Mouse (Mus musculus) ES-Bruce4 (cell line): ENCODE data around the gene Tex11.

Source experiments
- CTCF ChIP-seq: IDR thresholded peaks from one replicate; pipeline ENCODE4 v1.8.1; 2011; ENCODE audit warnings: low read depth, low read length
- EP300 ChIP-seq: IDR thresholded peaks from 2 replicates; pipeline ENCODE4 v1.6.1; 2011; ENCODE audit warnings: low read depth, low read length; ENCODE audit not compliant: insufficient read depth

- TF ChIP-seq CTCF (no peak), EP300 (peak; percentile 72; the same call in 1 of the 2 replicates)
Observed at GRCm38 (mm10) chrX:101084192-101084591, 24.7 kb upstream of the Tex11 start.
